Mouse (Mus musculus): ENCODE data around the gene Gm27021. TPM values are rescaled to one million over a fixed set of nuclear protein-coding genes. Genes with fewer than 3 reads are reported as not detected.
A peak's percentile ranks its signal among the peaks of the same experiment; 100 is the strongest.

The Gm27021 gene
- polyA plus RNA-seq, 1 experiment from 2014 or later, result 2.0 TPM

- no peak overlapping the region for H3K27ac ChIP-seq (ENCODE audit: low read depth, low read length)
- no peaks in the 10 kb centered on the region for H3K9me3 ChIP-seq (replicated peaks; ENCODE audit: control insufficient read depth, low read length)
- H3K4me1 ChIP-seq (ENCODE audit: control insufficient read depth, insufficient read depth, low read length), result peaks cover 30% of the 10 kb centered on the region
Observed at GRCm38 (mm10) chr8:120569123-120569522, 98.8 kb downstream of the Gm27021 start.

GRCm38 (mm10) chr8:120568164-120568798 is 99.6 kb downstream of the Gm27021 start:
- no peak for ATAC-seq (replicated peaks; ENCODE audit: insufficient number of reproducible peaks, low FRiP score, low TSS enrichment)
- Histone ChIP-seq H3K4me3 (ENCODE audit: low read depth, low read length) (no peak overlapping the region), H3K27me3 (ENCODE audit: control insufficient read depth, insufficient read depth, low read length) (no peaks in the 10 kb centered on the region), H3K36me3 (ENCODE audit: control insufficient read depth, insufficient read depth, low read length) (peaks cover 51% of the 10 kb centered on the region), H3K9ac (ENCODE audit: low read depth, low read length) (no peak overlapping the region), H3K4me1 (ENCODE audit: control insufficient read depth, insufficient read depth, low read length) (peaks cover 39% of the 10 kb centered on the region), H3K27ac (ENCODE audit: low read depth, low read length) (no peak overlapping the region), H3K4me2 (no peak overlapping the region), H3K9me3 (replicated peaks; ENCODE audit: control insufficient read depth, low read length) (no peaks in the 10 kb centered on the region)
- 92% methylated on average over 37 of the region's 37 CpGs for WGBS (ENCODE audit: insufficient replicate concordance)

More at GRCm38 (mm10) chr8:120569123-120569522, 98.8 kb downstream of the Gm27021 start:
- Histone ChIP-seq H3K4me3 (ENCODE audit: low read depth, low read length) (no peak overlapping the region), H3K9ac (ENCODE audit: low read depth, low read length) (no peak overlapping the region), H3K36me3 (ENCODE audit: control insufficient read depth, insufficient read depth, low read length) (peaks cover 59% of the 10 kb centered on the region), H3K27me3 (ENCODE audit: control insufficient read depth, insufficient read depth, low read length) (no peaks in the 10 kb centered on the region), H3K4me2 (no peak overlapping the region)
- no peak for ATAC-seq (replicated peaks; ENCODE audit: insufficient number of reproducible peaks, low FRiP score, low TSS enrichment)
- 95% methylated on average over 17 of the region's 17 CpGs for WGBS (ENCODE audit: insufficient replicate concordance)

DNA sequence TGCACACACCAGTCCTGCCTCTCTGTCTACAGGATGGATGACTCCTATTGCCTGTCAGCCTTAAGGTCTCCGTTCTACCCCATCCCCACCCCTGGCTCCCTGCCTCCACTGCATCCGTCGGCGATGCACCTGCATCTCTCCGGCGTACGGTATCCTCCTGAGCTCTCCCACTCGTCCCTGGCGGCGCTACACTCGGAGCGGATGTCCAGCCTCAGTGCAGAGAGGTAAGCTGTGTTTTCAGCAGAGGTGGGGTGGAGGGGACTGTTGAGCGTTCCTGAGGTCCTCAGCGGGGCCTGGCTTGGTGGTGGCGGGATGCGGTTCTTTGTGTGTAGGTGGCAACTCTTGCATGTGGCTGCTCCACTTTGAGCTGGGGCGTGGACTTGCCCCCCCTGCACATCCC is 100.1 kb downstream of the Gm27021 start:
- no peak overlapping the region for H3K27ac ChIP-seq (ENCODE audit: low read depth, low read length)
- H3K36me3 ChIP-seq (ENCODE audit: control insufficient read depth, insufficient read depth, low read length), result peaks cover 45% of the 10 kb centered on the region
- ATAC-seq (replicated peaks; ENCODE audit: insufficient number of reproducible peaks, low FRiP score, low TSS enrichment), result no peak
- no peaks in the 10 kb centered on the region for H3K9me3 ChIP-seq (replicated peaks; ENCODE audit: control insufficient read depth, low read length)
- no peaks in the 10 kb centered on the region for H3K27me3 ChIP-seq (ENCODE audit: control insufficient read depth, insufficient read depth, low read length)
- no peak overlapping the region for H3K4me2 ChIP-seq
- no peak overlapping the region for H3K4me3 ChIP-seq (ENCODE audit: low read depth, low read length)
- 97% methylated on average over 17 of the region's 17 CpGs for WGBS (ENCODE audit: insufficient replicate concordance)
- no peak overlapping the region for H3K9ac ChIP-seq (ENCODE audit: low read depth, low read length)
- H3K4me1 ChIP-seq (ENCODE audit: control insufficient read depth, insufficient read depth, low read length), result peaks cover 44% of the 10 kb centered on the region

GRCm38 (mm10) chr8:120566681-120567080 is 101.2 kb downstream of the Gm27021 start:
- Histone ChIP-seq H3K27me3 (ENCODE audit: control insufficient read depth, insufficient read depth, low read length) (no peaks in the 10 kb centered on the region), H3K4me1 (ENCODE audit: control insufficient read depth, insufficient read depth, low read length) (peaks cover 55% of the 10 kb centered on the region), H3K4me2 (no peak overlapping the region), H3K9ac (ENCODE audit: low read depth, low read length) (no peak overlapping the region), H3K9me3 (replicated peaks; ENCODE audit: control insufficient read depth, low read length) (no peaks in the 10 kb centered on the region), H3K36me3 (ENCODE audit: control insufficient read depth, insufficient read depth, low read length) (peaks cover 38% of the 10 kb centered on the region), H3K27ac (ENCODE audit: low read depth, low read length) (no peak overlapping the region), H3K4me3 (ENCODE audit: low read depth, low read length) (no peak overlapping the region)
- WGBS (ENCODE audit: insufficient replicate concordance), result 96% methylated on average over 8 of the region's 8 CpGs
- no peak for ATAC-seq (replicated peaks; ENCODE audit: insufficient number of reproducible peaks, low FRiP score, low TSS enrichment)

DNA sequence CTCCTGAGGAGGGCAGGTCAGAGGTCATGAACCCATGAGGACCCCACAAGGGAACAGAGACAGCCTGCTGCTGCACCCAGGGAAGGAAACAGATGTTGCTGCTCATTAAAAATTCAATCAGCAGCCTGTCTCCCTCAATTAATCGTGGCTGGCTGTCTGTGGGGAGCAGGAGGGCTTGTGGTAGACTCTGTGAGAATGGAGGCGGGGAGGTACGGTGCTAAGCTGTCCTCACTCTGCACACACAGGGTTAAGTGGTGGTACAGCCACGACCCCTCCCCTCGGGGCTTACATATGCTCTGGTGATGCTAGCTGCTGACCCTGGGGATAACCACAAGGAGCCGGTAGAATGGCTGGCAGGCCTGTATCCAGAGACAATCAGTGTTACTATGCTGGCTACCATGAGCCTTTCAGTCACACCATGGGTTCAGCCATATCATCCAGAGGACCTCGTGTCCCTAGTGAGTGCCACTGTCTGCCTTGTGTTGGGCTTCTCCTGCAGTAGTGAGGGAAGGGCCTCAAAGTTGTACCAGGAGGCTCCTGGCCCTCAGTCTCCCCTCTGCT is 102.6 kb downstream of the Gm27021 start:
- 36% methylated on average over 7 of the region's 7 CpGs for WGBS (ENCODE audit: insufficient replicate concordance)
- no peaks in the 10 kb centered on the region for H3K27me3 ChIP-seq (ENCODE audit: control insufficient read depth, insufficient read depth, low read length)
- H3K36me3 ChIP-seq (ENCODE audit: control insufficient read depth, insufficient read depth, low read length), result peaks cover 32% of the 10 kb centered on the region
- peak overlapping the region; percentile 95 for H3K27ac ChIP-seq (ENCODE audit: low read depth, low read length)
- no peak overlapping the region for H3K4me2 ChIP-seq
- ATAC-seq (replicated peaks; ENCODE audit: insufficient number of reproducible peaks, low FRiP score, low TSS enrichment), result no peak
- H3K4me1 ChIP-seq (ENCODE audit: control insufficient read depth, insufficient read depth, low read length), result peaks cover 61% of the 10 kb centered on the region
- no peak overlapping the region for H3K4me3 ChIP-seq (ENCODE audit: low read depth, low read length)
- H3K9ac ChIP-seq (ENCODE audit: low read depth, low read length), result peak overlapping the region; percentile 35; the same call in 1 of the 2 replicates
- H3K9me3 ChIP-seq (replicated peaks; ENCODE audit: control insufficient read depth, low read length), result no peaks in the 10 kb centered on the region

- Histone ChIP-seq H3K4me1 (ENCODE audit: control insufficient read depth, insufficient read depth, low read length) (peaks cover 66% of the 10 kb centered on the region), H3K9me3 (replicated peaks; ENCODE audit: control insufficient read depth, low read length) (no peaks in the 10 kb centered on the region), H3K27me3 (ENCODE audit: control insufficient read depth, insufficient read depth, low read length) (no peaks in the 10 kb centered on the region), H3K4me2 (peak overlapping the region; percentile 51), H3K9ac (ENCODE audit: low read depth, low read length) (peak overlapping the region; percentile 52; the same call in 1 of the 2 replicates), H3K36me3 (ENCODE audit: control insufficient read depth, insufficient read depth, low read length) (peaks cover 28% of the 10 kb centered on the region), H3K4me3 (ENCODE audit: low read depth, low read length) (peak overlapping the region; percentile 4), H3K27ac (ENCODE audit: low read depth, low read length) (peak overlapping the region; percentile 95)
- ATAC-seq (replicated peaks; ENCODE audit: insufficient number of reproducible peaks, low FRiP score, low TSS enrichment), result peak; percentile 63
- 22% methylated on average over 20 of the region's 20 CpGs for WGBS (ENCODE audit: insufficient replicate concordance)
Observed at GRCm38 (mm10) chr8:120563851-120564837, 103.7 kb downstream of the Gm27021 start.

DNA sequence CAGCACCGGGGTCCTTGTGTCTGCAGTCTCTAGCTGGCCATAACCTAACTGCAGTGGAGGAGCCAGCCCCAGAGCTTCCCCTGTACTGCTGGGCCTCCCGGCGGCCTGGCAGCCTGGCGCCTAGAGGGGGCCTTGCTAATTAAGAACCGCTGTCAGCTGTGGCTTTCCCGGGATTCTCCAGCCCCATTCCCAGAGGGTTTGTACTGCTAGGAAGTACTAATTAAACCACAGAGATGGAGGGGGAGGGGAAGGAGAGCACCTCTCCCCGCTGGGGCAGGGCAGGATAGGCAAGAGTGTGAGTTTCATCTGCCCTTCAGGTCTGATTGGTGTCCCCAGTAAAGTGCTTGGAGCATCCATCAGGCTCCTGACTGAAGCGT is 104.5 kb downstream of the Gm27021 start:
- Histone ChIP-seq H3K27ac (ENCODE audit: low read depth, low read length) (peak overlapping the region; percentile 95), H3K36me3 (ENCODE audit: control insufficient read depth, insufficient read depth, low read length) (peaks cover 20% of the 10 kb centered on the region), H3K4me2 (peak overlapping the region; percentile 51), H3K27me3 (ENCODE audit: control insufficient read depth, insufficient read depth, low read length) (no peaks in the 10 kb centered on the region), H3K9ac (ENCODE audit: low read depth, low read length) (0 out of 2 replicates have a peak overlapping the region, but pooled peaks have one; percentile 47), H3K4me1 (ENCODE audit: control insufficient read depth, insufficient read depth, low read length) (peaks cover 74% of the 10 kb centered on the region), H3K9me3 (replicated peaks; ENCODE audit: control insufficient read depth, low read length) (no peaks in the 10 kb centered on the region), H3K4me3 (ENCODE audit: low read depth, low read length) (no peak overlapping the region)
- WGBS (ENCODE audit: insufficient replicate concordance), result 10% methylated on average over 8 of the region's 8 CpGs
- ATAC-seq (replicated peaks; ENCODE audit: insufficient number of reproducible peaks, low FRiP score, low TSS enrichment), result no peak

- H3K9me3 ChIP-seq (replicated peaks; ENCODE audit: control insufficient read depth, low read length), result no peaks in the 10 kb centered on the region
- H3K27me3 ChIP-seq (ENCODE audit: control insufficient read depth, insufficient read depth, low read length), result no peaks in the 10 kb centered on the region
- peak overlapping the region; percentile 95 for H3K27ac ChIP-seq (ENCODE audit: low read depth, low read length)
- H3K4me1 ChIP-seq (ENCODE audit: control insufficient read depth, insufficient read depth, low read length), result peaks cover 79% of the 10 kb centered on the region
- WGBS (ENCODE audit: insufficient replicate concordance), result 76% methylated on average over 18 of the region's 18 CpGs
- no peak for ATAC-seq (replicated peaks; ENCODE audit: insufficient number of reproducible peaks, low FRiP score, low TSS enrichment)
- peak overlapping the region; percentile 51; the same call in 1 of the 2 replicates for H3K4me2 ChIP-seq
- peak overlapping the region; percentile 13; the same call in 1 of the 2 replicates for H3K9ac ChIP-seq (ENCODE audit: low read depth, low read length)
- peaks cover 15% of the 10 kb centered on the region for H3K36me3 ChIP-seq (ENCODE audit: control insufficient read depth, insufficient read depth, low read length)
- H3K4me3 ChIP-seq (ENCODE audit: low read depth, low read length), result no peak overlapping the region
Observed at GRCm38 (mm10) chr8:120562680-120563347, 105.1 kb downstream of the Gm27021 start.

Measured in heart, embryonic 11.5 days (tissue).